Mouse (Mus musculus) stomach, postnatal 0 days (tissue): ENCODE measurements around the gene Cbx3. TPM values are rescaled to one million over a fixed set of nuclear protein-coding genes. Genes with fewer than 3 reads are reported as not detected.

Experiments
- ATAC-seq: fragments of 200-750 bp; cut with Nextera tagmentation; 2 replicates; pipeline ENCODE4 v1.8.0; 2017; ENCODE audit not compliant: low FRiP score, low TSS enrichment
- DNase-seq: peaks from one replicate; pipeline ENCODE4 v3.0.0-alpha.2; 2016; ENCODE audit warnings: low spot score
- H3K27ac ChIP-seq: fragments of 300-500 bp; sonication (generic); replicated peaks from 2 replicates; pipeline ENCODE4 v1.5.1; 2014; ENCODE audit warnings: mild to moderate bottlenecking, control low read depth
- H3K27me3 ChIP-seq: fragments of 300-500 bp; sonication (generic); 2 replicates; pipeline ENCODE4 v1.6.1; 2014; ENCODE audit warnings: low read length; ENCODE audit not compliant: control insufficient read depth, insufficient read depth
- H3K36me3 ChIP-seq: fragments of 300-500 bp; sonication (generic); 2 replicates; pipeline ENCODE4 v1.6.1; 2014; ENCODE audit warnings: low read length, mixed read lengths; ENCODE audit not compliant: control insufficient read depth, insufficient read depth
- H3K4me1 ChIP-seq: fragments of 300-500 bp; sonication (generic); replicated peaks from 2 replicates; pipeline ENCODE4 v1.6.1; 2014; ENCODE audit warnings: antibody characterized with exemption; ENCODE audit not compliant: control insufficient read depth, insufficient read depth
- H3K4me2 ChIP-seq: fragments of 300-500 bp; sonication (generic); replicated peaks from 2 replicates; pipeline ENCODE4 v1.6.1; 2014; ENCODE audit warnings: low read depth, mild to moderate bottlenecking, control low read depth, moderate library complexity
- H3K4me3 ChIP-seq: fragments of 300-500 bp; sonication (generic); 2 replicates; pipeline ENCODE4 v1.5.1; 2014; ENCODE audit warnings: low read depth, low read length, control low read depth
- H3K9ac ChIP-seq: fragments of 300-500 bp; sonication (generic); 2 replicates; pipeline ENCODE4 v1.6.1; 2014; ENCODE audit warnings: mild to moderate bottlenecking, low read length, control low read depth, mixed read lengths
- H3K9me3 ChIP-seq: fragments of 300-500 bp; sonication (generic); 2 replicates; pipeline ENCODE4 v1.6.1; 2016; ENCODE audit warnings: low read length; ENCODE audit not compliant: control insufficient read depth
- CTCF ChIP-seq: IDR thresholded peaks from 2 replicates; pipeline ENCODE4 v1.5.1; 2016; ENCODE audit warnings: antibody characterized with exemption, low read depth, mild to moderate bottlenecking, moderate library complexity
- EP300 ChIP-seq: optimal IDR thresholded peaks from 2 replicates; pipeline ENCODE3; 2016; ENCODE audit warnings: antibody characterized with exemption
- WGBS: fragments of 180-500 bp; shearing (Covaris S2); extraction: QIAGEN DNeasy Blood & Tissue Kit; methylation state at CpG from one replicate; pipeline ENCODE4 v1.1.7; 2014; 5-methylcytosine and 5-hydroxymethylcytosine counted together
- polyA plus RNA-seq: library from polyadenylated mRNA; unstranded; fragments of >200 nt; fragmentation: Nextera tagmentation; extraction: Ambion mirVana; gene quantifications from 2 replicates; pipeline ENCODE4 v1.2.1, GENCODE M21; 2015

Gene Cbx3
- polyA plus RNA-seq, 1 experiment from 2014 or later, result 224 TPM

- WGBS, result under 1% methylated on average over 39 of the region's 47 CpGs
- peak; percentile 74 for ATAC-seq
These were observed 53.7 kb downstream of the Cbx3 start, which contains the start of gene Snx10 for GRCm38 (mm10) chr6:51523807-51524320. TSS of gene Snx10 (plus strand) at chr6:51523901.

GRCm38 (mm10) chr6:51524321-51524931 lies 54.3 kb downstream of the Cbx3 start:
- peak; percentile 22 for DNase-seq
- WGBS, result 2% methylated on average over 20 of the region's 21 CpGs
- H3K27ac ChIP-seq, result no peak overlapping the region
- H3K4me3 ChIP-seq, result peak overlapping the region; percentile 57
- H3K4me1 ChIP-seq, result no peaks in the 10 kb centered on the region
- ATAC-seq, result peak; percentile 16; the same call in 1 of the 2 replicates
- H3K4me2 ChIP-seq, result peak overlapping the region; percentile 94
- no peaks in the 10 kb centered on the region for H3K9me3 ChIP-seq
- no peaks in the 10 kb centered on the region for H3K27me3 ChIP-seq
- peak overlapping the region; percentile 68 for H3K9ac ChIP-seq
- H3K36me3 ChIP-seq, result no peaks in the 10 kb centered on the region
- TF ChIP-seq CTCF, result no peak
- TF ChIP-seq EP300, result no peak

More at GRCm38 (mm10) chr6:51523807-51524320, 53.7 kb downstream of the Cbx3 start, which contains the start of gene Snx10:
- Histone ChIP-seq H3K9me3 (no peaks in the 10 kb centered on the region), H3K27me3 (no peaks in the 10 kb centered on the region), H3K36me3 (no peaks in the 10 kb centered on the region), H3K4me2 (peak within 1 kb of the TSS; percentile 94), H3K4me1 (no peaks in the 10 kb centered on the region), H3K4me3 (peak within 1 kb of the TSS; percentile 57), H3K27ac (0 out of 2 replicates have a peak within 1 kb of the TSS, but pooled peaks have one; percentile 35), H3K9ac (peak within 1 kb of the TSS; percentile 68)
- peak; percentile 73 for DNase-seq
- TF ChIP-seq EP300 (no peak), CTCF (no peak)

- Histone ChIP-seq H3K4me1 (no peaks in the 10 kb centered on the region), H3K4me3 (peak overlapping the region; percentile 57; the same call in 1 of the 2 replicates), H3K27me3 (no peaks in the 10 kb centered on the region), H3K9me3 (no peaks in the 10 kb centered on the region), H3K4me2 (peak overlapping the region; percentile 94), H3K36me3 (no peaks in the 10 kb centered on the region), H3K9ac (no peak overlapping the region; the same call in 1 of the 2 replicates), H3K27ac (no peak overlapping the region)
- WGBS, result 34% methylated on average over 5 of the region's 5 CpGs
- 0 out of 2 replicates have a peak, but pooled peaks have one; percentile 49 for ATAC-seq
- no peak for TF ChIP-seq CTCF
- TF ChIP-seq EP300, result no peak
- peak; percentile 24 for DNase-seq
These were observed 54.8 kb downstream of the Cbx3 start for GRCm38 (mm10) chr6:51525001-51525400.

GRCm38 (mm10) chr6:51529457-51529856 lies 59.3 kb downstream of the Cbx3 start:
- no peaks in the 10 kb centered on the region for H3K36me3 ChIP-seq
- no peak overlapping the region for H3K27ac ChIP-seq
- H3K4me3 ChIP-seq, result no peak overlapping the region
- H3K4me1 ChIP-seq, result no peaks in the 10 kb centered on the region
- no peak overlapping the region for H3K9ac ChIP-seq
- no peak for TF ChIP-seq CTCF
- no peaks in the 10 kb centered on the region for H3K27me3 ChIP-seq
- no peak overlapping the region for H3K4me2 ChIP-seq
- ATAC-seq (no peak), DNase-seq (no peak)
- H3K9me3 ChIP-seq, result no peaks in the 10 kb centered on the region
- 81% methylated on average over 7 of the region's 7 CpGs for WGBS

Other genes starting within 250 kb of the Cbx3 start
- gene Nfe2l3, start 37.7 kb upstream of the Cbx3 start, polyA plus RNA-seq, result 19.6 and 20.9 TPM in 2 replicates
- 525 and 543 TPM in 2 replicates for gene Hnrnpa2b1, start 466 bp upstream of the Cbx3 start, polyA plus RNA-seq
- gene Snx10, start 53.5 kb downstream of the Cbx3 start, polyA plus RNA-seq, result 16.9 and 17.4 TPM in 2 replicates